Mouse (Mus musculus): Measurements from ENCODE around the gene Nxn. TPM values are rescaled to one million over a fixed set of nuclear protein-coding genes. Genes with fewer than 3 reads are reported as not detected.

Nxn gene
- polyA plus RNA-seq, 1 experiment from 2014 or later, result 11.9 TPM

- peak; percentile 61 for ATAC-seq
- Histone ChIP-seq H3K9me3 (ENCODE audit: low read length) (no peaks in the 10 kb centered on the region), H3K4me2 (replicated peaks; ENCODE audit: low read depth, low read length) (peak overlapping the region; percentile 96), H3K27ac (ENCODE audit: low read length) (peak overlapping the region; percentile 72), H3K9ac (replicated peaks; ENCODE audit: low read depth) (peak overlapping the region; percentile 63), H3K27me3 (replicated peaks; ENCODE audit: insufficient read depth, low read length) (no peaks in the 10 kb centered on the region), H3K4me3 (ENCODE audit: low read depth, low read length) (peak overlapping the region; percentile 78), H3K4me1 (ENCODE audit: insufficient read depth, low read depth, low read length) (no peaks in the 10 kb centered on the region), H3K36me3 (ENCODE audit: insufficient read depth, low read length) (no peaks in the 10 kb centered on the region)
- TF ChIP-seq CTCF (IDR thresholded peaks at IDR 0.05) (no peak), EP300 (IDR thresholded peaks at IDR 0.05) (no peak)
- DNase-seq (ENCODE audit: low spot score), result peak; percentile 43
- under 1% methylated on average over 28 of the region's 33 CpGs for WGBS
These were observed 585 bp downstream of the Nxn start for GRCm38 (mm10) chr11:76398312-76398797.

DNA sequence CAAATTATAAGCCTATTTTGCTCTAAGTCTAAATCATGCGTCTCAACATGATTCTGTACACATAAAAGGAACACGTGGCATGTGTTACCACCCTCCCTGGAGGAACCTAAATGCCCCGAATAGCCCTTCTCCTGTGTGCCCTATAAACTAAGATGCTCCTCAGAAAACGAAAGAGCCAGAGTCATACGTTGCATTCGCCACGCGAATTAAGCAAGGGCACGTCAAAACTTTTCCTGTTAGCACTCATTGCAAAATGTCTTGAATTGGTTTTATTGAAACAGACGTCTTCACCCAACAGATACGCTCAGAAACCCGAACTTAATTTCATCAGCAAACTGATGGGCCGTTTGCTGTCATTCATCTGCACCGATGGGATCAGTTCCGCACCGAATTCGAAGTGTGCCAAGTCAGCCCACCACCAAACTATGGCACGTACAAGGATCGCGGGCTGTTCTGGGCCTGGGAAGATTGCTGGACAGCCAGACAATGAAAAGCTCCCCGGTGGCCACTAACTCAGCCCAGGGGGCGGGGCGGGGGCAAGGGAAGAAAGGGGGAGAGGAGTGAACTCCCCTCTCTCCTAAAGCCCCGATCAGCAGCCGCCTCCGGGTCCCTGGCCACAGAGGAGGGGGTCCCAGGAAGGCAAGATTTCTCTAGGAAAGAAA lies 1.2 kb downstream of the Nxn start:
- DNase-seq (ENCODE audit: low spot score) (peak; percentile 45), ATAC-seq (no peak)
- H3K9me3 ChIP-seq (ENCODE audit: low read length), result no peaks in the 10 kb centered on the region
- no peaks in the 10 kb centered on the region for H3K27me3 ChIP-seq (replicated peaks; ENCODE audit: insufficient read depth, low read length)
- H3K36me3 ChIP-seq (ENCODE audit: insufficient read depth, low read length), result no peaks in the 10 kb centered on the region
- peak overlapping the region; percentile 72; the same call in 1 of the 2 replicates for H3K27ac ChIP-seq (ENCODE audit: low read length)
- WGBS, result under 1% methylated on average over 26 of the region's 26 CpGs
- TF ChIP-seq EP300 (IDR thresholded peaks at IDR 0.05) (no peak), CTCF (IDR thresholded peaks at IDR 0.05) (no peak)
- H3K4me2 ChIP-seq (replicated peaks; ENCODE audit: low read depth, low read length), result peak overlapping the region; percentile 96
- H3K4me3 ChIP-seq (ENCODE audit: low read depth, low read length), result peak overlapping the region; percentile 78
- peak overlapping the region; percentile 63 for H3K9ac ChIP-seq (replicated peaks; ENCODE audit: low read depth)
- H3K4me1 ChIP-seq (ENCODE audit: insufficient read depth, low read depth, low read length), result no peaks in the 10 kb centered on the region

GRCm38 (mm10) chr11:76392996-76393395 lies 5.9 kb downstream of the Nxn start:
- H3K27ac ChIP-seq (ENCODE audit: low read length), result no peak overlapping the region
- H3K4me3 ChIP-seq (ENCODE audit: low read depth, low read length), result no peak overlapping the region
- no peaks in the 10 kb centered on the region for H3K27me3 ChIP-seq (replicated peaks; ENCODE audit: insufficient read depth, low read length)
- TF ChIP-seq EP300 (IDR thresholded peaks at IDR 0.05) (no peak), CTCF (IDR thresholded peaks at IDR 0.05) (no peak)
- H3K4me2 ChIP-seq (replicated peaks; ENCODE audit: low read depth, low read length), result no peak overlapping the region
- ATAC-seq (no peak), DNase-seq (ENCODE audit: low spot score) (no peak)
- H3K36me3 ChIP-seq (ENCODE audit: insufficient read depth, low read length), result no peaks in the 10 kb centered on the region
- 81% methylated on average over 11 of the region's 11 CpGs for WGBS
- H3K4me1 ChIP-seq (ENCODE audit: insufficient read depth, low read depth, low read length), result no peaks in the 10 kb centered on the region
- H3K9ac ChIP-seq (replicated peaks; ENCODE audit: low read depth), result no peak overlapping the region
- no peaks in the 10 kb centered on the region for H3K9me3 ChIP-seq (ENCODE audit: low read length)

DNA sequence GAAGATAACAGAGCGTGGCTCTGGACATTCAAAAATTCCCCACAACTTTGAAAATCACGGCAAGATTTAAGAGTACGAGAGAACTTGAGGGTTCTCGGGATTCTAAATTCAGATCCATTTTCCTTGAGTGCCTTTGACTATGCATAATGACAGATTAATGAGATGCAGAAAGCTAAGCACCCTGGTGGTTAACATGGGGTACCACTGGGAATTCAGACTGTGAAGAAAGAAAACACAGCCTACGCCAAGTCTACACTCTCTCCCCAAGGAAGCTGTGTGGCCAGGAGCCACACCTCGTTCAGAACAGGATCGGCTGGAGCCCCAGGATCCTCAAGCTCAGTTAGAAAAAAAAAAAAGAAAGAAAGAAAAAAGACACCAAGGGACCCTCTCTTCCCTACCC lies 6.4 kb downstream of the Nxn start:
- no peak for TF ChIP-seq CTCF (IDR thresholded peaks at IDR 0.05)
- no peak for TF ChIP-seq EP300 (IDR thresholded peaks at IDR 0.05)
- Histone ChIP-seq H3K4me1 (ENCODE audit: insufficient read depth, low read depth, low read length) (no peaks in the 10 kb centered on the region), H3K9me3 (ENCODE audit: low read length) (no peaks in the 10 kb centered on the region)

DNA sequence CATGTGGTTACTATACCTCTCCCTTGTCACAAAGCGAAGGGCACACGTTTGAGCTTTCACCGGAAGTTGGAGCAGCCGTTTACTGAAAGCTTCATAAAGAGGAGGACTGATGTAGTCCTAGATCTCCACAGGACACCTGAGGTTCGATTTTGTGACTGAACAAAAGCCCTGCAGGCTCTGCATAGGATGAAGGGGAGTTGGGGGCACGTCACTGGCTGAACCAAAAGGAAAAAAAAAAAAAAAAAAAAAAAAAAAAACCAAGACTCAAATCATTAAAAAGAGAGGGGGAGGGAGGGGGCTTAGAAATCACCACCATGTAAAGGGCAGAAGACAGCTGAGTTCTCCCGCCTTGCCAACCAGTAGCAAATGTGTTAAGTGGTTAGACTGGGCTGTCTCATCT lies 10.2 kb downstream of the Nxn start:
- TF ChIP-seq EP300 (IDR thresholded peaks at IDR 0.05) (no peak), CTCF (IDR thresholded peaks at IDR 0.05) (no peak)
- H3K4me2 ChIP-seq (replicated peaks; ENCODE audit: low read depth, low read length), result no peak overlapping the region
- no peak for DNase-seq (ENCODE audit: low spot score)
- WGBS, result 33% methylated on average over 7 of the region's 7 CpGs
- no peaks in the 10 kb centered on the region for H3K27me3 ChIP-seq (replicated peaks; ENCODE audit: insufficient read depth, low read length)
- no peak for ATAC-seq
- no peak overlapping the region for H3K27ac ChIP-seq (ENCODE audit: low read length)
- H3K4me3 ChIP-seq (ENCODE audit: low read depth, low read length), result no peak overlapping the region
- H3K9me3 ChIP-seq (ENCODE audit: low read length), result no peaks in the 10 kb centered on the region
- H3K9ac ChIP-seq (replicated peaks; ENCODE audit: low read depth), result no peak overlapping the region
- no peaks in the 10 kb centered on the region for H3K36me3 ChIP-seq (ENCODE audit: insufficient read depth, low read length)
- no peaks in the 10 kb centered on the region for H3K4me1 ChIP-seq (ENCODE audit: insufficient read depth, low read depth, low read length)

More for the DNA sequence above, 6.4 kb downstream of the Nxn start:
- DNase-seq (ENCODE audit: low spot score), result no peak
- Histone ChIP-seq H3K4me2 (replicated peaks; ENCODE audit: low read depth, low read length) (no peak overlapping the region), H3K9ac (replicated peaks; ENCODE audit: low read depth) (no peak overlapping the region), H3K27ac (ENCODE audit: low read length) (no peak overlapping the region), H3K4me3 (ENCODE audit: low read depth, low read length) (no peak overlapping the region), H3K36me3 (ENCODE audit: insufficient read depth, low read length) (no peaks in the 10 kb centered on the region), H3K27me3 (replicated peaks; ENCODE audit: insufficient read depth, low read length) (no peaks in the 10 kb centered on the region)
- WGBS, result 83% methylated on average over 7 of the region's 7 CpGs
- no peak for ATAC-seq

GRCm38 (mm10) chr11:76387097-76387496 lies 11.8 kb downstream of the Nxn start:
- Histone ChIP-seq H3K27me3 (replicated peaks; ENCODE audit: insufficient read depth, low read length) (no peaks in the 10 kb centered on the region), H3K4me3 (ENCODE audit: low read depth, low read length) (no peak overlapping the region), H3K4me2 (replicated peaks; ENCODE audit: low read depth, low read length) (no peak overlapping the region), H3K36me3 (ENCODE audit: insufficient read depth, low read length) (no peaks in the 10 kb centered on the region), H3K4me1 (ENCODE audit: insufficient read depth, low read depth, low read length) (no peaks in the 10 kb centered on the region), H3K9me3 (ENCODE audit: low read length) (no peaks in the 10 kb centered on the region), H3K9ac (replicated peaks; ENCODE audit: low read depth) (no peak overlapping the region), H3K27ac (ENCODE audit: low read length) (no peak overlapping the region)
- DNase-seq (ENCODE audit: low spot score), result no peak
- no peak for ATAC-seq
- peak; percentile 60 for TF ChIP-seq CTCF (IDR thresholded peaks at IDR 0.05)
- no peak for TF ChIP-seq EP300 (IDR thresholded peaks at IDR 0.05)
- 88% methylated on average over 1 of the region's 1 CpGs for WGBS

All from lung, postnatal 0 days (tissue).